Mouse (Mus musculus): ENCODE data around the gene Fpr1. TPM values are rescaled to one million over a fixed set of nuclear protein-coding genes. Genes with fewer than 3 reads are reported as not detected.
A peak's percentile ranks its signal among the peaks of the same experiment; 100 is the strongest.

Gene Fpr1
- polyA plus RNA-seq, 1 experiment from 2014 or later = 0.30 TPM

DNA sequence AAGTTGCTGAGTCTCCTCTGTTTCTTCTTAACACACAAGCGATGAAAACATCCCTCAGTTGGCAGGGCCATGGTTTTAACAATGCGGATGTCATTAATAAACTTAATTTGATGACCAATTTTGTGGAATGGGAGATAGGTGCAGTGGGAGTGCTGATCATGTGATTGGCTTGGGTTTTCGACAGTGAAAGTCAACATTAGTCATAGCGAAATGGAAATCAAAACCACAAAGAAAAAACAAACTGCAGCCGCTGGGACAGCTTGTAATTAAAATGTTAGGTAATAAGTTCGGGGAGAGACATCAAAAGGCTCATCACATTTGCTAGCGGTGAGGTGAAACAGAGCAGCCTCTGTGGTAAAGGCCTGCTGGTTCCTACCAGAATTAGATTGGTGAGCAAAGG lies 42.9 kb downstream of the Fpr1 start:
- H3K27me3 ChIP-seq (replicated peaks; ENCODE audit: control insufficient read depth, insufficient read depth, low read length) = no peaks in the 10 kb centered on the region
- peaks cover 21% of the 10 kb centered on the region for H3K4me1 ChIP-seq (ENCODE audit: control insufficient read depth, insufficient read depth, low read depth, low read length)
- H3K9ac ChIP-seq (ENCODE audit: low read depth, low read length) = no peak overlapping the region
- no peak overlapping the region for H3K27ac ChIP-seq (ENCODE audit: low read depth, low read length)
- no peak overlapping the region for H3K4me3 ChIP-seq (ENCODE audit: low read length)
- 0 out of 2 replicates have a peak, but pooled peaks cover 2% of the 10 kb centered on the region for H3K36me3 ChIP-seq (ENCODE audit: control insufficient read depth, insufficient read depth, low read length)
- no peak for ATAC-seq
- no peaks in the 10 kb centered on the region for H3K9me3 ChIP-seq (ENCODE audit: control insufficient read depth, low read length)
- WGBS = 95% methylated on average over 7 of the region's 7 CpGs
- H3K4me2 ChIP-seq (ENCODE audit: low read length) = no peak overlapping the region

DNA sequence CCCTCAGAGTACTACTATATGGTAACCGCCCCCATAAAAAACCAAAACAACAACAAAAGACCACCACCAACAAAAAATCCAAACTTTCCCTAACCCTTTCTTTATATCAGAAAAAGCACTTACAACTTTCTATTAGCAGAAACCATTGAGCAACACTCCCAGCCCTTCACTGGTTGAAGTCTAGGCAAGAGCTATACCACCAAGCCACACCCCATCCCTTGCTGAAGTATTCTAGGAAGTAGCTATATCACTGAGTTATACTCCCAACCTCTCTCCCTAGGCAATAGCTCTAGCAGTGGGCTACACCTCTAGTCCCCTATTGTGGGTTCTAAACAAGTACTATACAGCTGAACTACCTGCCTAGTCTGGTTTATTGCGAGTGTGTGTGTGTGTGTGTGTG lies 44.5 kb downstream of the Fpr1 start:
- H3K27me3 ChIP-seq (replicated peaks; ENCODE audit: control insufficient read depth, insufficient read depth, low read length) = no peaks in the 10 kb centered on the region
- H3K36me3 ChIP-seq (ENCODE audit: control insufficient read depth, insufficient read depth, low read length) = 0 out of 2 replicates have a peak, but pooled peaks cover 2% of the 10 kb centered on the region
- WGBS = 100% methylated on average over 2 of the region's 2 CpGs
- no peak overlapping the region for H3K4me3 ChIP-seq (ENCODE audit: low read length)
- no peak overlapping the region for H3K9ac ChIP-seq (ENCODE audit: low read depth, low read length)
- H3K4me2 ChIP-seq (ENCODE audit: low read length) = peak overlapping the region; percentile 83
- no peak overlapping the region for H3K27ac ChIP-seq (ENCODE audit: low read depth, low read length)
- no peak for ATAC-seq
- H3K9me3 ChIP-seq (ENCODE audit: control insufficient read depth, low read length) = no peaks in the 10 kb centered on the region
- H3K4me1 ChIP-seq (ENCODE audit: control insufficient read depth, insufficient read depth, low read depth, low read length) = peaks cover 23% of the 10 kb centered on the region

DNA sequence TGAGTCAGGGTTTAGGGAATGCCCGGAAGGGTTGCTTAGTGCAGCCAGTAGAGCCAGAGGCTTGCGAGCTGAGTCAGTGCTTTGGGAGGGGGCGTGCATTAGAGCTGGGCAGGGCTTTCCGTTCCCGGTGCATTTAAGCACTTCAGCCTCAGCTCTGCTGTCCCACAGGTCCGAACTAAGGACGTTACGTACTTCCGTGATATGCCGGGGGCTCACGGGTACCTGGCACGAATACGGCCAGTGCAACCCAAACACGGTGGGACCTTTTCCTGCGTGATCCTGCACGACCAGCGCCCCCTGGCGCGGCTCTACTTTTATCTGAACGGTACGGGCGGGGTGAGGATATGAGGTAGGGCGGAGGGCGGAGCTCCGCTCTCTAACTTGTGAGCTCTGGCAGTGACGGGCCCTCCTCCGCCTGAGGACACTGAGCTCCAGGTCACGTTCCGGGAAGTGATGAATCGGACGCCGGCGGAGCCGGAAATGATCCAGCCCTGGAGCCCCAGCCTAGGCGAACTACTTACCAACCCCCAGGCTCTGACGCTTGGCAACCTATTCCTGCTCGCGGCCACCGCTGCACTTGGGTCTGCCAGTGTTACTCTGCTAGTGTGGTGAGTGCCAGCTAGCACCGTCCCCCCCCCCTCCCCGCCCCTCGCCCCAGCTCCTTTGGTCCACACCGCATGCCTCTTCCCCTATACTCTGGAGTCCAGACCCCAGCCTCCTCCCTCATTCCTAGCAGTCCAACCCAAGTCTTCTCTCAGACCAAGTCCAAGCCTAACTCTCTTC lies 45.6 kb downstream of the Fpr1 start:
- Histone ChIP-seq H3K36me3 (ENCODE audit: control insufficient read depth, insufficient read depth, low read length) (0 out of 2 replicates have a peak, but pooled peaks cover 2% of the 10 kb centered on the region), H3K4me1 (ENCODE audit: control insufficient read depth, insufficient read depth, low read depth, low read length) (peaks cover 29% of the 10 kb centered on the region), H3K9ac (ENCODE audit: low read depth, low read length) (peak overlapping the region; percentile 61), H3K4me2 (ENCODE audit: low read length) (peak overlapping the region; percentile 83), H3K27ac (ENCODE audit: low read depth, low read length) (peak overlapping the region; percentile 83), H3K9me3 (ENCODE audit: control insufficient read depth, low read length) (no peaks in the 10 kb centered on the region), H3K4me3 (ENCODE audit: low read length) (peak overlapping the region; percentile 52), H3K27me3 (replicated peaks; ENCODE audit: control insufficient read depth, insufficient read depth, low read length) (no peaks in the 10 kb centered on the region)
- under 1% methylated on average over 43 of the region's 43 CpGs for WGBS
- peak; percentile 98 for ATAC-seq

DNA sequence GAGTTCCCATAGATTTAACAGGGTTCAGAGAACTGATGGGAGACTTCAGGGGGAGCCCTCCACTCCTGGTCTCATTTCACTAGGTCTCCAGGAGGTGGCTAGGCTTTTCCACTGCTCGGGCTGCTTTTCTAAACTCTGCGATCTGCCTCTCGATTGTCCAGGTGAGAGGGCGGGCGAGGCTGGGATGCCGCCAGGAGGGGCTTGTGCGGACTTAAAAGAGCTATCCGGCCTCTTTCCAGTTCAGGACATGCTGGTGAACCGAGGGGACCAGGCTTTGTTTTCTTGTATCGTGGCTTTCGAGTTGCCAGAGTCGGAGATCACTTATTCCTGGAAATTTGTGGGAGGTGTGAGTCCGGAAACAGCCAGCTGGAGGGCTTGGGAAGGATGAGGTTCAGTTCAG lies 46.3 kb downstream of the Fpr1 start:
- peak overlapping the region; percentile 83 for H3K4me2 ChIP-seq (ENCODE audit: low read length)
- ATAC-seq = no peak

DNA sequence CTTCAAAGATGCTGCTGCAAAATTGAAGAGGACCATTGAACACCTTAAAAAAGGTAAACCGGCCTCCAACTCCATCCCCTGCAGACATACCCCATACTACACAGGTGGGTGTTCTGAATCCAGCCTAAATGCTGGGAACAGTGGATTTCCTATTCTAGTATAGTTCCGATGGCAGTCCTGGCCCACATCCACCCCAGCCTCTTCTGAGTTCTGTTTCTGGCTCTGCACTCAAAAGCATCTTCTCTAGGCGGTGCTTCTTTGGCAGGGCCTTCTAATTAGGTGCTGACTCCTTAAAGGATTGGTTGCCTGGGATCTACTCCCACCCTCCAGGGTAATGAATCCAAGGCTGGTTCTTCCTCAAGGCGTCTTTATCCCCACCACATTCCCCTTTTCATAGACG lies 47.6 kb downstream of the Fpr1 start:
- no peaks in the 10 kb centered on the region for H3K9me3 ChIP-seq (ENCODE audit: control insufficient read depth, low read length)
- 69% methylated on average over 5 of the region's 5 CpGs for WGBS
- no peak overlapping the region for H3K9ac ChIP-seq (ENCODE audit: low read depth, low read length)
- no peak overlapping the region for H3K4me2 ChIP-seq (ENCODE audit: low read length)
- no peak overlapping the region for H3K27ac ChIP-seq (ENCODE audit: low read depth, low read length)
- no peak for ATAC-seq
- no peaks in the 10 kb centered on the region for H3K27me3 ChIP-seq (replicated peaks; ENCODE audit: control insufficient read depth, insufficient read depth, low read length)
- H3K4me1 ChIP-seq (ENCODE audit: control insufficient read depth, insufficient read depth, low read depth, low read length) = peaks cover 34% of the 10 kb centered on the region
- 0 out of 2 replicates have a peak, but pooled peaks cover 5% of the 10 kb centered on the region for H3K36me3 ChIP-seq (ENCODE audit: control insufficient read depth, insufficient read depth, low read length)
- no peak overlapping the region for H3K4me3 ChIP-seq (ENCODE audit: low read length)

More for the DNA sequence above, 46.3 kb downstream of the Fpr1 start:
- Histone ChIP-seq H3K27me3 (replicated peaks; ENCODE audit: control insufficient read depth, insufficient read depth, low read length) (no peaks in the 10 kb centered on the region), H3K9me3 (ENCODE audit: control insufficient read depth, low read length) (no peaks in the 10 kb centered on the region), H3K4me3 (ENCODE audit: low read length) (peak overlapping the region; percentile 52), H3K4me1 (ENCODE audit: control insufficient read depth, insufficient read depth, low read depth, low read length) (peaks cover 29% of the 10 kb centered on the region), H3K27ac (ENCODE audit: low read depth, low read length) (peak overlapping the region; percentile 83), H3K36me3 (ENCODE audit: control insufficient read depth, insufficient read depth, low read length) (0 out of 2 replicates have a peak, but pooled peaks cover 2% of the 10 kb centered on the region), H3K9ac (ENCODE audit: low read depth, low read length) (peak overlapping the region; percentile 61)
- WGBS = 2% methylated on average over 13 of the region's 13 CpGs

DNA sequence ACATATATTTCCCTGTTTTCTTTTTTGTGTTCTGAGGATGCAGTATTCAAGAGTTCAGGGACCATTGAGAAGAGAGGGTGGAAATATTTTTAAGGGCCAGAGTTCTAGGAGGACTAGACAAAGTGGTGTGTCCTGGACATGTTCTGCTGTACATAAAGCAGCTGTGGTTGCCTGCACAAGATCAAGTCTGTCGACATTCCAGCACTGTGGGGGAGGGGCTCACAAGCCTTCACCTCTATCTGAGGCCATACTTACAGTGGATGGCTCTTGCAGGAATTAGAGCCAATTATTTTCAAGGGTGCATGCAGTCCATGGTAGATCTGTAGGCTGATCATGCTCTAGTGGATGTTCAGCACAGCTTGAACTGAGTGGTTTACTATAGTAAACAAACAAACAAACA lies 48.8 kb downstream of the Fpr1 start:
- Histone ChIP-seq H3K9me3 (ENCODE audit: control insufficient read depth, low read length) (no peaks in the 10 kb centered on the region), H3K27ac (ENCODE audit: low read depth, low read length) (no peak overlapping the region), H3K4me1 (ENCODE audit: control insufficient read depth, insufficient read depth, low read depth, low read length) (peaks cover 46% of the 10 kb centered on the region), H3K4me3 (ENCODE audit: low read length) (no peak overlapping the region), H3K4me2 (ENCODE audit: low read length) (no peak overlapping the region), H3K36me3 (ENCODE audit: control insufficient read depth, insufficient read depth, low read length) (0 out of 2 replicates have a peak, but pooled peaks cover 5% of the 10 kb centered on the region), H3K27me3 (replicated peaks; ENCODE audit: control insufficient read depth, insufficient read depth, low read length) (no peaks in the 10 kb centered on the region), H3K9ac (ENCODE audit: low read depth, low read length) (no peak overlapping the region)
- ATAC-seq = no peak
- WGBS = 30% methylated on average over 1 of the region's 1 CpGs

DNA sequence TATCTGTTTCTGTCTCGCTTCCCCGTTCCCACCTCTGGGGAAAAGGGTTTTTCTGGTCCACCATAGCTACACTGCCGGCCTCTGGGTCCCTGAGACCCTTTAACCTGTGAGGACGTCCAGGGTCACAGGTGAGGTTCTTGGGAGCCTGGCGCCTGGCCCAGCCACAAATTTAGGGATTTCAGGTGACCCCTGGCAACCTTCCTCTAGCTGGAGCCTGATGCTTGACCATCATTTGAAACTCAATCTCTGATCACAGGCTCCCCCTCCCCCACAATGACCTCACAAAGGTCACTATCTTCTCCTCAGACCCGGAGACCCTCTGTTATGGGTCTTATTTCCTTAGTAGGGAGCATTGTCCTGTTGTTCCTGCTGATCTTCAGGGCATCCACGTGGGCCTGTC lies 53.0 kb downstream of the Fpr1 start:
- WGBS = 75% methylated on average over 7 of the region's 7 CpGs
- Histone ChIP-seq H3K9ac (ENCODE audit: low read depth, low read length) (no peak overlapping the region), H3K4me3 (ENCODE audit: low read length) (no peak overlapping the region; the same call in 1 of the 2 replicates), H3K9me3 (ENCODE audit: control insufficient read depth, low read length) (no peaks in the 10 kb centered on the region), H3K27ac (ENCODE audit: low read depth, low read length) (no peak overlapping the region), H3K27me3 (replicated peaks; ENCODE audit: control insufficient read depth, insufficient read depth, low read length) (no peaks in the 10 kb centered on the region), H3K36me3 (ENCODE audit: control insufficient read depth, insufficient read depth, low read length) (0 out of 2 replicates have a peak, but pooled peaks cover 3% of the 10 kb centered on the region), H3K4me2 (ENCODE audit: low read length) (peak overlapping the region; percentile 84), H3K4me1 (ENCODE audit: control insufficient read depth, insufficient read depth, low read depth, low read length) (peaks cover 28% of the 10 kb centered on the region)
- no peak for ATAC-seq

DNA sequence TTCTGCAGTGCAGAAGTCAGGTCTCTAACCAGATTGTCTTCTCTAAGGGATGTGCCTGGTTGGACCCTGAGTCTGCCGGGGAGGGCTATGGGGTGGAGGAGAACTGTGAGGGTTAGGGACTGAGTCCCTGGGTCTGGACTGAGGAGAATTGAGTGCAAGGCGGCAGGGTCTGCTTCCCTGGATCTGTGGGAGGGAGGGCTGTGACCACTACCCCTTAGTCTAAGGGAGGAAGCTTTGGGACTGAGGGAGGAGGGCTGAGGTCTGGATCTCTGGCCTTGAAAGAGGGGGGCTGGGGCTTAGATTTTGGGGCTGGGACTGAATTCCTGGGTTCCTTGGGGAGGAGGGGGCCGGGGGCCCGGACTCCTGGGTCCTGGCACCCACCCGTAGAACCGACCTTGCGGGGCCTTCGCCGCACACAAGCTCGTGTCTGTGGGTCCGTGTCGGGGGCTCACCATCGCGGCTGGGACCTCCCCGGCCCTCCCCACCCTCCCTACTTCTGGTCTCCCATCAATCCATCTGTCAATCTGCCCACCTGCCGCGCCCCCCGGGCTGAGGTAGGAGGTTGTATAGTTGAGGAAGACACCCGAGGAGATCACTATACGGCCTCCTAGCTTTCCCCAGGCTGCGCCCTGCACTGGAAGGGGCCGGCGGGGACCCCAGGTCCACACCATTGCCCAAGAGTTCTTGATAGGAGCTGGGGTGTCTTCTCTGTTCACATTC lies 53.8 kb downstream of the Fpr1 start:
- no peaks in the 10 kb centered on the region for H3K27me3 ChIP-seq (replicated peaks; ENCODE audit: control insufficient read depth, insufficient read depth, low read length)
- WGBS = 46% methylated on average over 23 of the region's 23 CpGs
- H3K4me1 ChIP-seq (ENCODE audit: control insufficient read depth, insufficient read depth, low read depth, low read length) = peaks cover 30% of the 10 kb centered on the region
- H3K4me3 ChIP-seq (ENCODE audit: low read length) = peak overlapping the region; percentile 87
- H3K4me2 ChIP-seq (ENCODE audit: low read length) = peak overlapping the region; percentile 84
- peak overlapping the region; percentile 98 for H3K9ac ChIP-seq (ENCODE audit: low read depth, low read length)
- 0 out of 2 replicates have a peak, but pooled peaks cover 3% of the 10 kb centered on the region for H3K36me3 ChIP-seq (ENCODE audit: control insufficient read depth, insufficient read depth, low read length)
- no peak for ATAC-seq
- H3K27ac ChIP-seq (ENCODE audit: low read depth, low read length) = peak overlapping the region; percentile 100
- no peaks in the 10 kb centered on the region for H3K9me3 ChIP-seq (ENCODE audit: control insufficient read depth, low read length)
